Mouse (Mus musculus) liver, embryonic 16.5 days (tissue): ENCODE results near the gene Stx12. TPM values are rescaled to one million over a fixed set of nuclear protein-coding genes. Genes with fewer than 3 reads are reported as not detected.

Experiments used
- ATAC-seq: fragments of 200-750 bp; cut with Nextera tagmentation; 2 replicates; pipeline ENCODE4 v1.8.0; 2017; ENCODE audit warnings: low read depth, mild to moderate bottlenecking, moderate number of reproducible peaks, moderate library complexity
- H3K27ac ChIP-seq: fragments of 300-500 bp; sonication (generic); 2 replicates; pipeline ENCODE4 v1.5.1; 2014; ENCODE audit warnings: mild to moderate bottlenecking, low read length
- H3K27me3 ChIP-seq: fragments of 300-500 bp; sonication (generic); 2 replicates; pipeline ENCODE4 v1.6.1; 2014; ENCODE audit warnings: low read depth, low read length, mixed read lengths; ENCODE audit not compliant: control insufficient read depth, insufficient read depth
- H3K36me3 ChIP-seq: fragments of 300-500 bp; sonication (generic); 2 replicates; pipeline ENCODE4 v1.6.1; 2014; ENCODE audit warnings: mild to moderate bottlenecking; ENCODE audit not compliant: control insufficient read depth, insufficient read depth
- H3K4me1 ChIP-seq: fragments of 300-500 bp; sonication (generic); 2 replicates; pipeline ENCODE4 v1.6.1; 2014; ENCODE audit warnings: low read depth, low read length, mixed read lengths; ENCODE audit not compliant: control insufficient read depth
- H3K4me2 ChIP-seq: fragments of 300-500 bp; sonication (generic); 2 replicates; pipeline ENCODE4 v1.6.1; 2014; ENCODE audit warnings: low read depth, low read length, mixed read lengths
- H3K4me3 ChIP-seq: fragments of 300-500 bp; sonication (generic); 2 replicates; pipeline ENCODE4 v1.5.1; 2014; ENCODE audit warnings: low read depth, mild to moderate bottlenecking, low read length
- H3K9ac ChIP-seq: fragments of 300-500 bp; sonication (generic); 2 replicates; pipeline ENCODE4 v1.6.1; 2014; ENCODE audit warnings: low read depth, low read length
- H3K9me3 ChIP-seq: fragments of 300-500 bp; sonication (generic); replicated peaks from 2 replicates; pipeline ENCODE4 v1.6.1; 2016; ENCODE audit warnings: low read length; ENCODE audit not compliant: control insufficient read depth
- WGBS: fragments of 180-500 bp; shearing (Covaris S2); extraction: QIAGEN DNeasy Blood & Tissue Kit; methylation state at CpG from one replicate; pipeline ENCODE4 v1.1.7; 2014; ENCODE audit not compliant: insufficient replicate concordance; 5-methylcytosine and 5-hydroxymethylcytosine counted together
- polyA plus RNA-seq: library from polyadenylated mRNA; unstranded; fragments of >200 nt; fragmentation: Nextera tagmentation; extraction: Ambion mirVana; gene quantifications from 2 replicates; pipeline ENCODE4 v1.2.1, GENCODE M21; 2015

Stx12 gene
- polyA plus RNA-seq, 1 experiment from 2014 or later, result 15.0 TPM

DNA sequence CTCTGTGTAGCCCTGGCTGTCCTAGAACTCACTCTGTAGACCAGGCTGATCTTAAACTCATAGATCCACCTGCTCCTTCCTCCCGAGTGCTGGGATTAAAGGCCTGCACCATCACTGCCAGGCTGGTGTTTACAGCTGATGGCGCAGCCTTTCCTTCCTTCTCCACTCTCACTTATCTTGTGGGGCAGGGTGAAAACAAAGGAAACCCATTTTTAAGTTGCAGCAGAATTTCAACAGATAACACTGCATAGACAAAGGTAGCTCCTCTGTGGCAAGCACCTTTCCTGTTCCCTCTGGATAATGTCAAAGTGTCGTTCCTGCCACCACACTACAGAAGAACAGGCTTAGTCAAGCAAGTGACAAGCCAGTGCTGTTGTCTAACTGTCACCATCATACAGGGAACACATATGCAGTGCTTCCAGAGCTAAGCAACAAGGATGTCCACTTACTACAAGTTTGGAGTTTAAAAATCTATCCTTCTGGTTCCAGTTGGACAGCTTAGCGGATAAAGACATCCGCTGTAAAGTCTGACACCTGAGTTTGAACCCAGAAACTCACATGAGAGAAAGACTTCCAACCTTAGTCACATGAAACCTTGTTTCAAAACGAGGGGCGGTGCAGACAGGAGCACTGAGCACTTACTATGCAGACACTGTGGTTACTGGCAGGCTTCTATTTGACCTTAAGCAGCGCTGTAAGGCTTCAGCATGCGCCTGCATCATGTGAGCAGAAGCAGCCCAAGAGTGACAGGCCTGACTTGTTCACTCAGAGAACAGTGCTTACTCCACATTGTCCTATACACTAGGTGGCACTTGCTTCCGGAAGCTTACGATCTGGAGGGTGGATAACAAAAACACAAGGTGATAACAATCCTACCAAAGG lies 10.6 kb downstream of the Stx12 start:
- Histone ChIP-seq H3K4me1 (peaks cover 6% of the 10 kb centered on the region; the same call in 1 of the 2 replicates), H3K4me3 (no peak overlapping the region), H3K27ac (no peak overlapping the region), H3K36me3 (peaks cover 11% of the 10 kb centered on the region), H3K9me3 (no peaks in the 10 kb centered on the region), H3K4me2 (no peak overlapping the region), H3K27me3 (no peaks in the 10 kb centered on the region), H3K9ac (no peak overlapping the region)
- no peak for ATAC-seq
- 51% methylated on average over 11 of the region's 11 CpGs for WGBS

DNA sequence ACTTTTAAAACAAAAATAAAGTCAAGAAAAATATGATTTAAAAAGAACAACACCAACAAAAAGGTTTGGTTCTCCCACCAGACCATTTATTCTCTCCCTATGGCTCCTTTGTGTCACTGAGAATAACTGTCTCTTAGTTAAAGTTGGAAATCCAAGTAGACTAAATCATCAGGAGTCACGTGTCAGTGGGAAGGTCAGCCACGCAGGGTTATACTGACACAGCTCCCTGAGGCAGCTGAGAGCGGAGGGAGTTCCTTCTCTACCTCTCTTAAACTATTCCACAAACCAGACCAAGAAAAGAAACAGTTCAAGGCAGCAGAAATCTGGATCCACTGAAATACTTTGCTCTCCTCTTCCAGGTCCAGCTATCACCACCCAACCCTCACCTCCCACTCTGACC lies 13.2 kb downstream of the Stx12 start:
- no peak overlapping the region for H3K9ac ChIP-seq
- no peaks in the 10 kb centered on the region for H3K9me3 ChIP-seq
- peaks cover 6% of the 10 kb centered on the region; the same call in 1 of the 2 replicates for H3K4me1 ChIP-seq
- no peaks in the 10 kb centered on the region for H3K27me3 ChIP-seq
- H3K27ac ChIP-seq, result no peak overlapping the region
- WGBS, result 83% methylated on average over 3 of the region's 3 CpGs
- no peak overlapping the region for H3K4me3 ChIP-seq
- no peak overlapping the region for H3K4me2 ChIP-seq
- peaks cover 31% of the 10 kb centered on the region for H3K36me3 ChIP-seq
- no peak for ATAC-seq

DNA sequence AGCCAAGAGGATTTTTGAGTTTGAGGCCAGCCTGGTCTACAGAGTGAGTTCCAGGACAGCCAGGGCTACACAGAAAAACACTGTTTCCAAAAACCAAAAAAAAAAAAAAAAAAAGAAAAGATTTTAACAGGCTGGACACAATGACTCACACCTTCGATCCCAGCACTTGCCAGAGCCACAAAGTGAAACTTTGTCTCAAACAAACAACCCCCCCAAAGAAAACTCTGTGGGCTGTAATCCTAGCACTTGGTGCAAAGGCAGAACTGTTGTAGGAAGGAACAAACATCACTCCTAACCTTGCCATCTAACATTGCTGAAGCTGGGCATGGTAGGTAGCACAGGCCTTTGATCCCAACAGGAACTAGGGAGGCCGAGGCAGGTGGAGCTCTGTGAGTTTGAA lies 19.5 kb downstream of the Stx12 start:
- Histone ChIP-seq H3K27me3 (no peaks in the 10 kb centered on the region), H3K27ac (no peak overlapping the region), H3K9me3 (no peaks in the 10 kb centered on the region), H3K4me2 (no peak overlapping the region), H3K9ac (no peak overlapping the region), H3K36me3 (peaks cover 42% of the 10 kb centered on the region), H3K4me3 (no peak overlapping the region), H3K4me1 (no peaks in the 10 kb centered on the region)
- 79% methylated on average over 2 of the region's 2 CpGs for WGBS
- ATAC-seq, result no peak

DNA sequence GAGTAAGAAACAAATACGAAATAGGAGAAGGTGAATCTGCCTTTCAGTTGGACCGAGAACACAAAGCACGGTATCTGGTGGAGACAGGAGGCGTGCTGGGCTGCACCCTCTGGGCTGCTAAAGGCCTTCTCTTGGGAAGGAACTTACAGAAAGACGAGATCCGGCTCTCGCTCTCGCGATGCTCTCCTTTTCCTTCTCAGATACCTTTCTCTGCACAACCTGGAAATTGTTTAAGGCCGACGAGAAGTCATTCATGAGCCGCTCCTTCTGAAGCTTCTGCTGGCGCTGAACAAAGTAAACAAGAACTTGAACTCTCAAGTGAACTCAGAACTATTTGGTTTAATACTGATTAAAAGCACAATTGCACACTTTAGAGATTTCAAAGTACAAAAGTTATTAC lies 21.3 kb downstream of the Stx12 start:
- ATAC-seq, result no peak
- H3K27me3 ChIP-seq, result no peaks in the 10 kb centered on the region
- WGBS, result 91% methylated on average over 13 of the region's 13 CpGs
- H3K9ac ChIP-seq, result no peak overlapping the region
- H3K4me1 ChIP-seq, result no peaks in the 10 kb centered on the region
- H3K4me2 ChIP-seq, result no peak overlapping the region
- H3K9me3 ChIP-seq, result no peaks in the 10 kb centered on the region
- H3K4me3 ChIP-seq, result no peak overlapping the region
- H3K36me3 ChIP-seq, result peaks cover 42% of the 10 kb centered on the region
- no peak overlapping the region for H3K27ac ChIP-seq

DNA sequence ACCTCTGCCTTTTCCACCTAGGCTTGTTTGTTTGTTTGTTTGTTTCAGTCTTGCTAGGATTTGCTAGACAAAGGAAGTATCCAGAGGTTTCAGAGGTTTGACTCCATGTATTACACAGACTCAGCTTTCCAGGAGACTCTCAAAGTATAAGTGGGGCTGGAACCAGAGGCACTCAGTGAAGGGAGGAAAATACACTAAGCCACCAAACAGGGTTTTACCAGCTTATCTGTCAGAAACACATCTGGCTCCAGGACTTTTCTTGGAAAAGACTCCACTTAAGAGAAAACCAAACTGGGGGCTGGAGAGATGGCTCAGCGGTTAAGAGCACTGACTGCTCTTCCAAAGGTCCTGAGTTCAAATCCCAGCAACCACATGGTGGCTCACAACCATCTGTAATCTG lies 23.4 kb downstream of the Stx12 start:
- Histone ChIP-seq H3K4me3 (no peak overlapping the region), H3K27ac (no peak overlapping the region), H3K4me2 (no peak overlapping the region), H3K4me1 (no peaks in the 10 kb centered on the region), H3K27me3 (no peaks in the 10 kb centered on the region), H3K36me3 (peaks cover 49% of the 10 kb centered on the region), H3K9ac (no peak overlapping the region), H3K9me3 (no peaks in the 10 kb centered on the region)
- ATAC-seq, result no peak
- WGBS, result 69% methylated on average over 1 of the region's 1 CpGs

DNA sequence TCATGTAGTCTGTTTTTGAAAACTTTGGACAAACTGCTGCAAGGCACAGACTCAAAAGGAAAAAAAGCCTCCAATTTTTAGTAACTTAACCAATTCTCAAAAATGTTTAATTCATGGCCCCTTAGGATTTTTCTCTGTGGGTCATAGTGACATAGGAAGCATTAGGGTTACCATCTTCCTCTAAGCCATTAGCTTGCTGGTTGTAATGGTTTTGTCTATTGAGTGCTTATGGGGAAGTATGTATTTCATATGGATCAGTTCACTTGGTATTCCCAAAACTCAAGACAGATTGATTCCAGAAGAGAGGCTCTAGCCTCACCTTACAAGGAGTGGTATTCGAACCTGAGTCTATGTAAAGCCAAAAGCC lies 40.6 kb downstream of the Stx12 start:
- Histone ChIP-seq H3K36me3 (peaks cover 11% of the 10 kb centered on the region), H3K4me3 (peak overlapping the region; percentile 78; the same call in 1 of the 2 replicates), H3K27ac (peak overlapping the region; percentile 54; the same call in 1 of the 2 replicates), H3K27me3 (no peaks in the 10 kb centered on the region), H3K9me3 (no peaks in the 10 kb centered on the region), H3K4me2 (peak overlapping the region; percentile 91), H3K4me1 (peaks cover 15% of the 10 kb centered on the region), H3K9ac (no peak overlapping the region; the same call in 1 of the 2 replicates)
- WGBS, result 63% methylated on average over 1 of the region's 1 CpGs
- ATAC-seq, result no peak

DNA sequence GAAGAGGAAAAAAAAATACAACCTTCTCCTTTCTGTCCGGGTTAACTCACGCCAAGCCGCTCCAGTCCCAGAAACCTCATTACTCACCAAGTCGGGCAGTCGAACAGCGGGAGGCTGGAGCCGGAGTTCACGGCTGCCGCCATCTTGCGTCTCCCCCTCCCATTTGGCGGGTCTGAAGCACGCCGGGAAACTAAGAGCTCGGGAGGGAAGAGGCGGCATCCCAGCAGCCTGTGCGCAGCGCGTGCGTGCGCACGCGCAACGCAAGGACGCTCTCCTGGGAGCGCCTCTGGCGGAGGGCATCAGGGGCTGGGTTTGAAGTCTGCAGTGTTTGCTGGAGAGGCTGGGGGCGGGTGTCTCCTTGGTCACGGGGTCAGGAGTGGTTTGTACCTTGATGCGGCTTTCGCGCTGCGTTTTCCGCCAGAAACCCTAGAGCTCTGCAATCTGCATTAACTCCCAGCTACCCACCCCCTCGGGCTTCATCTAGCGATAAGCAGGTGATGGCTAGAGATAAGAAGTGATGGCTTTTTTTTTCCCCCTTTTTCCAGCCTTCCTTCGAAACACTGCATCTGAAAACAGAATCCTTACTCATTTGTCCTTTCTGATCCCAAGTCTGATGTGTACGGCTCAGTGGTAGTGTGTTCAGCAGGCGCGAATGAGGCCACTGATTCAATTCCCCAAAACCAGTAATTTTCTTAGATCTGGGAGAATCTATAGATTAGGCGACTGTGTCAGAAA lies 41.2 kb downstream of the Stx12 start, which contains the start of gene Ppp1r8:
Gene Ppp1r8, minus strand, starts transcription at position 200 of the 735 bp plus-strand sequence.
- ATAC-seq, result peak; percentile 97
- H3K27ac ChIP-seq, result peak within 1 kb of the TSS; percentile 54
- H3K9ac ChIP-seq, result peak within 1 kb of the TSS; percentile 80
- H3K4me1 ChIP-seq, result peaks cover 15% of the 10 kb centered on the region
- WGBS, result under 1% methylated on average over 40 of the region's 40 CpGs
- peak within 1 kb of the TSS; percentile 91 for H3K4me2 ChIP-seq
- H3K27me3 ChIP-seq, result no peaks in the 10 kb centered on the region
- H3K36me3 ChIP-seq, result peaks cover 11% of the 10 kb centered on the region
- H3K9me3 ChIP-seq, result no peaks in the 10 kb centered on the region
- peak within 1 kb of the TSS; percentile 78 for H3K4me3 ChIP-seq

DNA sequence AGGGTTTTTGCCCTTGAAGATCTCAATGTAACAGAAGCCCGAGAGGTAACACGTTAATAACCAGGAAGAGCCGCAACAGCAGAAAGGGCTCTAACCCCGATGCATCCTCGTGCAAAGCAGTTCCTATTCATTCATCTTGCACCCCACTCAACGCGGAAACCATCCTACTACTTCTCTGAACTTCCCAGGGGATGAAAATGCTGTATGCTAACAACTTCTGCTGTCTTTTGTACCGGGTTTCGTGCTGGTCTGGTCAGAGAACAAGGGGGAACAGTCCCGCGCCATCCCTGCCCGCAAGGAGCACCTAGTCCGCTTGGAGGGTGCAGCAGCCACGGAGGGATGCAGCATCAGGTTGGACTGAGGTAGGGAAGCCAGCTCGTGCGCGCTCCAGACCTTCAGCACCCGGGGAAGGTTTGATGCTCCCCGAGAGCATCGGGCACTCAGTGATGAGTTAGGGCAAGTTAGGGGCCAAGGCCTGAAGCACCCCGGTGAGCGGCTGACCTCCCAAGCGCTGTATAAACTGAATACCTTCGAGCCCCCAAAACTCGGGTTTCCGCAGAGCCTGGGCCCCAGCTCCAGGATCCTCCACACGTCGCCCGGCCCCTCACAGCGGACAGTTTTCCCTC lies 41.9 kb downstream of the Stx12 start:
- peak; percentile 28; the same call in 1 of the 2 replicates for ATAC-seq
- peak overlapping the region; percentile 91 for H3K4me2 ChIP-seq
- H3K27me3 ChIP-seq, result no peaks in the 10 kb centered on the region
- peaks cover 15% of the 10 kb centered on the region for H3K4me1 ChIP-seq
- peak overlapping the region; percentile 80 for H3K9ac ChIP-seq
- H3K27ac ChIP-seq, result peak overlapping the region; percentile 54
- peak overlapping the region; percentile 78 for H3K4me3 ChIP-seq
- under 1% methylated on average over 30 of the region's 30 CpGs for WGBS
- H3K36me3 ChIP-seq, result peaks cover 13% of the 10 kb centered on the region
- H3K9me3 ChIP-seq, result no peaks in the 10 kb centered on the region
